Mouse (Mus musculus) kidney, embryonic 16.5 days (tissue): ENCODE measurements around the gene Lats2. TPM values are rescaled to one million over a fixed set of nuclear protein-coding genes. Genes with fewer than 3 reads are reported as not detected.
A peak's percentile ranks its signal among the peaks of the same experiment; 100 is the strongest.

ENCODE experiments used
- ATAC-seq: fragments of 200-750 bp; cut with Nextera tagmentation; 2 replicates; pipeline ENCODE4 v1.8.0; 2017; ENCODE audit warnings: moderate TSS enrichment; ENCODE audit not compliant: low FRiP score, low TSS enrichment
- H3K27ac ChIP-seq: fragments of 300-500 bp; sonication (generic); 2 replicates; pipeline ENCODE4 v1.5.1; 2014; ENCODE audit warnings: low read length
- H3K27me3 ChIP-seq: fragments of 300-500 bp; sonication (generic); 2 replicates; pipeline ENCODE4 v1.6.1; 2014; ENCODE audit warnings: low read length, control low read depth, mixed read lengths; ENCODE audit not compliant: insufficient read depth
- H3K36me3 ChIP-seq: fragments of 300-500 bp; sonication (generic); 2 replicates; pipeline ENCODE4 v1.6.1; 2014; ENCODE audit warnings: low read length, control low read depth, mixed read lengths; ENCODE audit not compliant: insufficient read depth
- H3K4me1 ChIP-seq: fragments of 300-500 bp; sonication (generic); 2 replicates; pipeline ENCODE4 v1.6.1; 2014; ENCODE audit warnings: low read length, control low read depth, mixed read lengths; ENCODE audit not compliant: insufficient read depth
- H3K4me2 ChIP-seq: fragments of 300-500 bp; sonication (generic); replicated peaks from 2 replicates; pipeline ENCODE4 v1.6.1; 2014; ENCODE audit warnings: low read depth, low read length
- H3K4me3 ChIP-seq: fragments of 300-500 bp; sonication (generic); 2 replicates; pipeline ENCODE4 v1.5.1; 2014; ENCODE audit warnings: mild to moderate bottlenecking, low read length
- H3K9ac ChIP-seq: fragments of 300-500 bp; sonication (generic); replicated peaks from 2 replicates; pipeline ENCODE4 v1.6.1; 2014; ENCODE audit warnings: low read length
- H3K9me3 ChIP-seq: fragments of 300-500 bp; sonication (generic); 2 replicates; pipeline ENCODE4 v1.6.1; 2016; ENCODE audit warnings: low read length, control low read depth
- WGBS: fragments of 180-500 bp; shearing (Covaris S2); extraction: QIAGEN DNeasy Blood & Tissue Kit; methylation state at CpG from one replicate; pipeline ENCODE4 v1.1.7; 2014; 5-methylcytosine and 5-hydroxymethylcytosine counted together
- polyA plus RNA-seq: library from polyadenylated mRNA; unstranded; fragments of >200 nt; fragmentation: Nextera tagmentation; extraction: Ambion mirVana; gene quantifications from 2 replicates; pipeline ENCODE4 v1.2.1, GENCODE M21; 2015

Lats2 gene
- polyA plus RNA-seq, 1 experiment from 2014 or later = 25.9 TPM

DNA sequence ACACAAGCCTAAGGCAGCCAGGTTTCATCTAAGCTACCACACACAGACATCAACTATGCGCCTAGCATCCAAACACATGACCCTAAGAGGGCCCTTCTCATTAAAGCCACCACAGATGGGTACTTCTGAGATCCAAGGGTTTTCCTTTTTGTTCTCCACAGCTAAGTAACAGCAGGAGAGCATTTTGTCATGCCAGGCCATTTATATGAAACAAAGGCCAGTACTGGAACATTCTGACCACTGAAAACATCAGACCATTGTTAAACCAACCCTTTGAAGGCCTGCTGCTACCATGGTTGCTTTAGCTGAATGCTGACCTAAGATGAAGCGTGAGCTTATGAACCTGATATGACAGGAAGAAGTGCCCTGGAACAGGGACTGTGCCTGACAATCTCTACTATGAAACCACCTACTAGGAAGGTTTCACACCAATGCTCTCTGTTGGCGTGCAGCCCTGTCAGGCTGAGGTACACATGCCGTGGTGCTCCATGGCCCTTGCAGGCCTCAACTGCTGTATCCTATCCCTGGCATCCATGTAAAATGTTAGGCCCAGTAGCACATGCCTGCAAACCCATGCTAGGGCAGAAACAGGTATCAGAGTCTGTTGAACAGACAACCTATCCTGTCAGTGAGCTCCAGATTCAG lies 41.5 kb downstream of the Lats2 start:
- Histone ChIP-seq H3K4me1 (no peaks in the 10 kb centered on the region; the same call in 1 of the 2 replicates), H3K27me3 (no peaks in the 10 kb centered on the region), H3K27ac (no peak overlapping the region; the same call in 1 of the 2 replicates), H3K4me2 (no peak overlapping the region), H3K4me3 (no peak overlapping the region), H3K9ac (no peak overlapping the region), H3K36me3 (peaks cover 3% of the 10 kb centered on the region), H3K9me3 (no peaks in the 10 kb centered on the region)
- WGBS = 84% methylated on average over 4 of the region's 4 CpGs
- ATAC-seq = no peak

DNA sequence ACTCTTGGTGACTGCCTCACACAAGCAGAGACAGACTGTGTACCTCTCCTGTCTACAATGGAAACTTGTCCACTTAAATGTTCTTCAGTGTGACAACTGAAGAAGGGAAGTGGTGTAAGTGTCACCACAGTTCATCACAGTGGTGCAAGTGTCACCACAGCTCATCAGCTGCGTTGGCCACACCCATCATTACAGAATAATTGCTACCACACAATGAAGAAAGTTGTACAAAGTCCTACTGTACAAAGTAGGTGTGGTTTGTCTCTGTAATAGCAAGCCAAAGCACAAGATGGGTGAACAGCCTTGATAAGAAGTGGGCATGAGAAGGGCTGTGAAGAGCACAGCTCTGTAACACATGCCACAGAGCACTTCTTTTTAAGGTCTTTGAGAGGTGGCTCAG lies 45.3 kb downstream of the Lats2 start:
- Histone ChIP-seq H3K4me3 (no peak overlapping the region), H3K4me2 (no peak overlapping the region), H3K9me3 (no peaks in the 10 kb centered on the region), H3K9ac (no peak overlapping the region), H3K27ac (no peak overlapping the region), H3K27me3 (no peaks in the 10 kb centered on the region), H3K36me3 (peaks cover 3% of the 10 kb centered on the region), H3K4me1 (peaks cover 10% of the 10 kb centered on the region)
- 88% methylated on average over 1 of the region's 1 CpGs for WGBS
- no peak for ATAC-seq

DNA sequence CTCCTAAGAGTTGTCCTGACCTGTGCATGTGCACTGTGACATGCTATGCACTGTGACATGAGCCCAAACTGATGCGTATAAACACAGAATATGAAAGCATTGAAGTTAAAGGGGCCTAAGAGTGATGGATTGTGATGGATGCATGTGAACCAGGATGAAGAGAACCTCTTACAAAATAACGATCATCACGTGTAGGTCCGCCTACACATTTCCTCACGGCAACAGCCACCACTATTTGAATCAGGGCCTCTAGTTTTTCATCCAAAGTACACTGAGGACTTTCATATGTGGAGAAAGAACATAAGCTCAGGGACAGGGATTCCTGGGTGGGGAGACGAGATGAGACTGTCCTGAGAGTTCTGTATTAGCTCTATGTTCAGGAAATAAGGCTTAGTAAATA lies 47.1 kb downstream of the Lats2 start:
- Histone ChIP-seq H3K4me3 (no peak overlapping the region), H3K27ac (no peak overlapping the region), H3K9me3 (no peaks in the 10 kb centered on the region), H3K4me2 (no peak overlapping the region), H3K27me3 (no peaks in the 10 kb centered on the region), H3K9ac (no peak overlapping the region), H3K4me1 (peaks cover 19% of the 10 kb centered on the region), H3K36me3 (peaks cover 3% of the 10 kb centered on the region; the same call in 1 of the 2 replicates)
- ATAC-seq = no peak
- 79% methylated on average over 6 of the region's 6 CpGs for WGBS

DNA sequence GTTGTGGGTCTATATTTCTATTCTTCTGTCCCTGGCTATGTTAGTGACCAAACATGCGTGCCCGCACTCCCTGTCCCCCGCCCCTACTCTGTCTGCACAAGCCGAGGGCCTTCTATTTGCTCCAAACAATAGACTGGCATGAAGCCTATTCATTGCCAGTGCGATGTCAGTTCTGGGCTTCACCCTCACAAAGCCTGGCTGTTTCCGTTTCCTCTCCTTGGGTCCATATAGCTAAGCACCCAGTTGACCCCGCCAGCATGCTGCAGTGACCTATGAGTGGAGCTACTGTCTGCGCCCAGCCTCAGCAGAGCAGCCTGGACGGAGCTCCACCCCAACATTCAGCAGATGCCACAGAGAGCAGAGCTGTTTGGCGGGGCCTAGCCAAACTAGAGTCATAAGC lies 49.0 kb downstream of the Lats2 start:
- Histone ChIP-seq H3K9me3 (no peaks in the 10 kb centered on the region), H3K4me3 (no peak overlapping the region), H3K4me2 (no peak overlapping the region), H3K27ac (no peak overlapping the region; the same call in 1 of the 2 replicates), H3K36me3 (0 out of 2 replicates have a peak, but pooled peaks cover 7% of the 10 kb centered on the region), H3K27me3 (no peaks in the 10 kb centered on the region), H3K4me1 (peaks cover 19% of the 10 kb centered on the region), H3K9ac (no peak overlapping the region)
- peak; percentile 50; the same call in 1 of the 2 replicates for ATAC-seq
- WGBS = 69% methylated on average over 10 of the region's 10 CpGs

DNA sequence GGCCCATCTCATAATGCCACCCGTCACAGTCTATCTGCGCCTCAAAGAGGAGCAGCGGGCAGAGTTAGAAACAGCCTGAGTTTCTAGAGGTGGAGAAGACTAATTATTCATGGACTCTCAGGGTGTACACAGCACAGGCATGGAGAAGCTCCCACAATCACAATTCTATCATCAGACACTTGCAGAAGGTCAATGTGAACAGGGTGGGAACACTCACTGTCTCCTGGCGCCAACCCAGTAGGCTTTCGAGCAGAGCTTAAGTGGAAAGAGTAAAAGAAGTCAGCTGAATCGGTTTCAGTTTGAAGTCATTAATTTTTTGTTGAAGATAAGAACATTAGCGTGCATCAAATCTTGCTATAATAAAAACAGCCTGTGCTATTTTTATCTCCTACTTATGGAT lies 49.6 kb downstream of the Lats2 start:
- WGBS = 77% methylated on average over 7 of the region's 7 CpGs
- Histone ChIP-seq H3K4me1 (peaks cover 19% of the 10 kb centered on the region), H3K9me3 (no peaks in the 10 kb centered on the region), H3K36me3 (0 out of 2 replicates have a peak, but pooled peaks cover 7% of the 10 kb centered on the region), H3K4me2 (no peak overlapping the region), H3K4me3 (no peak overlapping the region), H3K27ac (no peak overlapping the region; the same call in 1 of the 2 replicates), H3K27me3 (no peaks in the 10 kb centered on the region), H3K9ac (no peak overlapping the region)
- ATAC-seq = no peak

DNA sequence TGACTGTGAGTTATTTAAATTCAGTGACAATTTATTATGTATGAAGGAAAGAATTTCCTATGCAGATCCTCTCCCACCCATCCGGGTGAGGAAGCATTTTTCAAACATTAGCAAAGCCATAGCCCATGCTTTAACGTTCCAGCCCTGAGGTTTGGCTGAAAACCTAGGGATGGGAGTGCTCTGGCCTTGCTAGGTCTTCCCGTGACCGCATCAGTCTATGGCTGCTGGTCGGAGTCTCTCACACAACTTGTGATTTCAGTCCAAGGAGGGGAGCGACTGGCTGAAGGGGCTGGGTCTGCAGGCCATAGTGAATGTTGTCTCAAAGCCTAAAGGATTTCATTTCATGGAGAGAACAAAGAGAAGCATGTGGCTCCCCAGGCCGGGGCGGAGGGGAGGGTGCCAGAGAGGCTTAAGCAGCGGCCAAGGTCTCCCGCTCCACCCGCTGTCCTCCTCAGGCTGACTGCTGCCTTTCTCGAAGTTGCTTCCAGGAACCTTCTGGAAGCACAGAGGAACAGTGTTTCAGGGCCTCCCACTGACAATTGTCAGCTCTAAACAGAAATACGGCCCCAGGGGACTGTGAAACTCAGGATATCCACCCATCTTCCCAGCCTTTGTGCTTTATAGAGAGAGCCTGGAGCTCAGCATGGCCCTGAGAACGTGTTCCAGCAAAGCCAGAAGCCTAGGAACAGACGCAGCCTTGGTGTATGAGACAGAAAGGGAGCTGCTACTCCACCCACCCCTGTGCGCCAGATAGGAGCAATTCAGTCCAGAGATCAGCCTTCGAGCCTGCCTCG lies 50.9 kb downstream of the Lats2 start:
- Histone ChIP-seq H3K27me3 (no peaks in the 10 kb centered on the region), H3K4me1 (peaks cover 19% of the 10 kb centered on the region), H3K9me3 (no peaks in the 10 kb centered on the region), H3K4me3 (no peak overlapping the region), H3K9ac (no peak overlapping the region; the same call in 1 of the 2 replicates), H3K36me3 (peaks cover 14% of the 10 kb centered on the region; the same call in 1 of the 2 replicates), H3K4me2 (no peak overlapping the region), H3K27ac (peak overlapping the region; percentile 83)
- ATAC-seq = peak; percentile 20; the same call in 1 of the 2 replicates
- 58% methylated on average over 18 of the region's 18 CpGs for whole genome bisulfite sequencing

DNA sequence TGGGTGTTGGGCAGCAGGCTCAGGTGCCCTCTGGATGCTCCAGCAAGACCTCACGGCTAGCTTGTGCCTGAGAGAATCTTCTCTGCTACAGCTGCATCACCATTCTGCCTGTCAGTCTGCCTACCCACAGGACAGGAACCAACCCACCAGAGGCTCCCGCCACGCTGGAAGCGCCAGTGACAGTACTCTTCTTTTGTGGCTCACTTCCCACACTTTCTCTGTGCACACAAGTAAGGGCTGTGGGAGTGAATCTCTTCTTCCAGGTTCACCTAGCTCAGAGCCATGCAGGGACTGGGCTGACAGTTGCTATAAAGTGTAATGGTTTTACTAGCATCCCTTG lies 51.5 kb downstream of the Lats2 start:
- 85% methylated on average over 4 of the region's 4 CpGs for WGBS
- Histone ChIP-seq H3K9ac (no peak overlapping the region), H3K4me1 (peaks cover 19% of the 10 kb centered on the region), H3K4me2 (no peak overlapping the region), H3K36me3 (peaks cover 14% of the 10 kb centered on the region; the same call in 1 of the 2 replicates), H3K9me3 (no peaks in the 10 kb centered on the region), H3K27me3 (no peaks in the 10 kb centered on the region), H3K27ac (peak overlapping the region; percentile 83), H3K4me3 (no peak overlapping the region)
- no peak for ATAC-seq

DNA sequence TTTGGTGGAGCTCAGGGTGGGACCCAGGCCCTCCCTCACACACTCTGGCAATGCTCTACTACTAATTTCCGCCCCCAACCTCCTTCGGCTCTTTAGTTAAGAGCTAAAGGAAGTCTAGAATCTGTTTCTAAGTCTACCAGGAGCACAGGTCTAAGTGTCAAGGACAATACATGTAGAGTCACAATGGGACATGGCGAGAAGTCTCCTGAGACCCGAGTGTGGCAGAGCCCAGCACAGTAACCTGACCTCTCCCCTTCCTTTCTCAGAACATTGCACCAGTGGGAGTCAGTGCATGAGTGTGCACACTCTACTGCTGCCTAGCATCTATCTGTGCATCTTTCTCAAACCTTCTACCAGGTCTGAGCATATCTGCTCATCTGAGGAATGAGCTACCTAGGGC lies 52.4 kb downstream of the Lats2 start:
- H3K36me3 ChIP-seq = peaks cover 14% of the 10 kb centered on the region; the same call in 1 of the 2 replicates
- WGBS = 76% methylated on average over 4 of the region's 4 CpGs
- no peak overlapping the region for H3K4me3 ChIP-seq
- no peaks in the 10 kb centered on the region for H3K9me3 ChIP-seq
- H3K4me2 ChIP-seq = no peak overlapping the region
- no peak overlapping the region for H3K9ac ChIP-seq
- no peaks in the 10 kb centered on the region for H3K27me3 ChIP-seq
- no peak for ATAC-seq
- peaks cover 13% of the 10 kb centered on the region for H3K4me1 ChIP-seq
- H3K27ac ChIP-seq = no peak overlapping the region

DNA sequence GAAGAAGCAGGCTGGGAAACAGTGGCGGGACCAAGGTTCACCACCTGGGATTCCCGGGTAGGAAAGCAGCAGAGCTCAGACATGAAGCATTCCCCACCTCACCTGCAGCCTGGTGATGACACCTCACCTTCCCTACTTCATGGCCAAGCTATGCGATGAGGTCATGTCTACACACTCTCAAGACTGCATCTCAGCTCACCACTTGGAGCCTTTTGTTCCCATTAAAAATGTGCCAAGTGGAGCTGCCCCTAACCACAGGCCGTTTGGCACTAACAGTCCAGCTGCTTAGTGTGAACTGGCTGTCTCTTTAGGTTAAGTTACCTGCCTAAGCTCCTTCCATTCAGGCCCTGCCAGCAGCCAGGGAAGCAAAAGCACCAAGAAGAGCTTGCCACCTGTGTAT lies 53.1 kb downstream of the Lats2 start:
- ATAC-seq = no peak

More for the DNA sequence above, 53.1 kb downstream of the Lats2 start:
- Histone ChIP-seq H3K4me2 (no peak overlapping the region), H3K9me3 (no peaks in the 10 kb centered on the region), H3K4me1 (peaks cover 13% of the 10 kb centered on the region), H3K4me3 (no peak overlapping the region), H3K27me3 (no peaks in the 10 kb centered on the region), H3K27ac (no peak overlapping the region), H3K36me3 (peaks cover 18% of the 10 kb centered on the region), H3K9ac (no peak overlapping the region)
- 80% methylated on average over 4 of the region's 4 CpGs for WGBS
